ENCODE assay signal across 8 mouse cellular contexts in the genomic region with DNA sequence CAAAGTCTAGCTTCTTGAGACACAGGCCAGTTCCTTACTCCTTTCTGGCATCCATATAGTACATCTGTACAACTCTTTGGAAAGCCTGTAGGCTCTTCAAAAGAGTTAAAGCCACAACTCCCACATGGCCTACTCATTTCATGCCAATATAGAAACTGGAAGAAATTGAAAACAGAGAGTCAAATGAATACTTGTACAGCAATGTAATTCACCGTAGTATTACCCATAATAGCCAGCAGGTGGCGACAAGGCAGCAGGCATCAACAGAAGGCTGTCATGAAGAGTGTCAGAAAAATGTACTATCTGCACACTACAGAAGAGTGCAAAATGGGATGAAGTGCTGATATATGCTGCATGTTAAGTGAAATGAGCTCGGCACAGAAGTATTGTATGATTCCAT.
DNase-seq lines count a peak whose midpoint lies in the region; ATAC-seq lines count a peak whose summit lies in the region.

No protein-coding gene starts in this region.

- no peaks in the 10 kb centered on the region for H3K36me3 ChIP-seq in intestine, embryonic 14.5 days (ENCODE audit: control insufficient read depth, insufficient read depth, low read length)
- no peaks in the 10 kb centered on the region for H3K36me3 ChIP-seq in intestine, embryonic 16.5 days (ENCODE audit: control insufficient read depth, insufficient read depth, low read length)

- no peak overlapping the region for H3K27ac ChIP-seq in intestine, embryonic 14.5 days (ENCODE audit: low read depth)
- H3K27ac ChIP-seq in intestine, embryonic 16.5 days (ENCODE audit: low read length) = no peak overlapping the region

- WGBS in intestine, embryonic 14.5 days = 7% methylated on average over 3 of the region's 3 CpGs
- 12% methylated on average over 3 of the region's 3 CpGs for WGBS in intestine, embryonic 16.5 days

- no peak overlapping the region for H3K4me2 ChIP-seq in intestine, embryonic 14.5 days (ENCODE audit: low read length)
- no peak overlapping the region for H3K4me2 ChIP-seq in intestine, embryonic 16.5 days (ENCODE audit: low read depth, low read length)

- H3K9me3 ChIP-seq in intestine, embryonic 14.5 days (ENCODE audit: control insufficient read depth, low read length) = no peaks in the 10 kb centered on the region
- H3K9me3 ChIP-seq in intestine, embryonic 16.5 days (ENCODE audit: control insufficient read depth, low read length) = no peaks in the 10 kb centered on the region

- peak; percentile 60 for ATAC-seq in intestine, embryonic 14.5 days (replicated peaks; ENCODE audit: low FRiP score, low TSS enrichment, low read depth)
- no peak for ATAC-seq in intestine, embryonic 16.5 days
- ATAC-seq in megakaryocyte, adult 5-6 weeks (ENCODE audit: poor library complexity, severe bottlenecking) = 0 out of 2 replicates have a peak, but pooled peaks have one; percentile 49

- H3K4me3 ChIP-seq in intestine, embryonic 14.5 days (ENCODE audit: low read depth, low read length) = no peak overlapping the region
- H3K4me3 ChIP-seq in intestine, embryonic 16.5 days (ENCODE audit: low read length) = no peak overlapping the region

- no peaks in the 10 kb centered on the region for H3K4me1 ChIP-seq in intestine, embryonic 14.5 days (replicated peaks; ENCODE audit: control insufficient read depth, insufficient read depth, low read length)
- no peaks in the 10 kb centered on the region for H3K4me1 ChIP-seq in intestine, embryonic 16.5 days (ENCODE audit: control insufficient read depth, insufficient read depth, low read length)

- H3K9ac ChIP-seq in intestine, embryonic 14.5 days (ENCODE audit: low read length) = no peak overlapping the region
- no peak overlapping the region for H3K9ac ChIP-seq in intestine, embryonic 16.5 days (ENCODE audit: low read depth, low read length)

- peak; percentile 56 for DNase-seq in intestine, embryonic 14.5 days (ENCODE audit: low spot score)
- peak; percentile 14 for DNase-seq in Muller cell, postnatal 12 days (ENCODE audit: inconsistent ontology term)
- peak; percentile 5 to 59 for DNase-seq in cerebellum, postnatal 25 days
- DNase-seq in gastrocnemius, postnatal 10 days = peak; percentile 29
- peak; percentile 16 to 81 for DNase-seq in layer of hippocampus, adult 18-20 months (ENCODE audit: low spot score in 2 of 2)
- DNase-seq in telencephalon, adult 2 months (ENCODE audit: low read depth, low spot score) = peak; percentile 16

- no peaks in the 10 kb centered on the region for H3K27me3 ChIP-seq in intestine, embryonic 14.5 days (replicated peaks; ENCODE audit: control insufficient read depth, insufficient read depth, low read length)
- no peaks in the 10 kb centered on the region for H3K27me3 ChIP-seq in intestine, embryonic 16.5 days (replicated peaks; ENCODE audit: control insufficient read depth, insufficient read depth, low read length)
